Mouse (Mus musculus): Measurements from ENCODE around the gene Pmepa1. TPM values are rescaled to one million over a fixed set of nuclear protein-coding genes. Genes with fewer than 3 reads are reported as not detected.

The Pmepa1 gene
- polyA plus RNA-seq, 1 experiment from 2014 or later, result 0.20 TPM

DNA sequence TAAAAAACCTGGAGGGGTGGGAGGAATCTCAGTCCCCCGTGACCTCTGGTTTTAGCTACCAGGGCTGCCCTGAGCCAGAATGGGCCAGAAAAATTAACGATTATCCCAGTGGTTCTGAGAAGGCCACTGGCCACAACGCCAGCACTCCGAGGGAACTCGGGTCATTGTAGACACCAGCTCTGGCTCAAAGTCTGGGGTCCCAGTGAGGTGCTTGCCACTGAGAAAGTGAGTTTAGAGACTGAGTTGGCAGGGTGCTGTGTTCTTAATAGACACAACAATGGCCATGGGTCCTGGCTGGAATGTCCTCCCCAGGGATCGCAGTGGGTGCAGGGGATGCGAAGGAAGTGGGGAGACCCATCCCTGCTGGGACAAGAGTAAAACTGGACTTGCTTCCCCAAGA is 94.4 kb downstream of the Pmepa1 start:
- DNase-seq (no peak), ATAC-seq (ENCODE audit: low read depth) (no peak)
- Histone ChIP-seq H3K9me3 (replicated peaks) (no peaks in the 10 kb centered on the region), H3K4me1 (replicated peaks) (no peaks in the 10 kb centered on the region), H3K27ac (no peak overlapping the region), H3K4me3 (replicated peaks) (no peak overlapping the region), H3K27me3 (no peaks in the 10 kb centered on the region; the same call in 1 of the 2 replicates), H3K4me2 (no peak overlapping the region), H3K36me3 (no peaks in the 10 kb centered on the region), H3K9ac (no peak overlapping the region)
- 71% methylated on average over 7 of the region's 7 CpGs for WGBS (ENCODE audit: insufficient replicate concordance)

DNA sequence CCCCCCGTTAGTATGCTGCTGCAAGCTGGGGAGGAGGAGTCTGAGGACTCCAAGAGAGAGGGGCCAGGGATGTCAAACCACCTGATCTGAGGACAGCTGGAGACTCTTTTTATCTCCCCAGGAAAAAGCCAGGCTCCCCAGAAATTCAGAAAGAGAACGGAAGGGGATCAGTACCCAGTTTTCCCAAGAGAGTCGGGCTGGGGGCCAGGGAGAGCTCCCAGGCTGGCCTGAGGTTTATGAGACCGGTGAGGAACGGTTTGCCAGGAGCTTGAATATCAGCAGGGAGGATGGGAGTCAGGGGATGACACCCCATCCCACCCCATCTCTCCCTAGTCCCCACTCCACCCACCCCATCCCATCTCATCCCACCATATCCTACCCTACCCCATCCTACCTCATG is 94.8 kb downstream of the Pmepa1 start:
- DNase-seq (no peak), ATAC-seq (ENCODE audit: low read depth) (no peak)
- no peak overlapping the region for H3K4me2 ChIP-seq
- H3K27me3 ChIP-seq, result no peaks in the 10 kb centered on the region; the same call in 1 of the 2 replicates
- H3K9ac ChIP-seq, result no peak overlapping the region
- H3K36me3 ChIP-seq, result no peaks in the 10 kb centered on the region
- WGBS (ENCODE audit: insufficient replicate concordance), result 53% methylated on average over 5 of the region's 5 CpGs
- H3K9me3 ChIP-seq (replicated peaks), result no peaks in the 10 kb centered on the region
- no peaks in the 10 kb centered on the region for H3K4me1 ChIP-seq (replicated peaks)
- no peak overlapping the region for H3K27ac ChIP-seq
- H3K4me3 ChIP-seq (replicated peaks), result no peak overlapping the region

DNA sequence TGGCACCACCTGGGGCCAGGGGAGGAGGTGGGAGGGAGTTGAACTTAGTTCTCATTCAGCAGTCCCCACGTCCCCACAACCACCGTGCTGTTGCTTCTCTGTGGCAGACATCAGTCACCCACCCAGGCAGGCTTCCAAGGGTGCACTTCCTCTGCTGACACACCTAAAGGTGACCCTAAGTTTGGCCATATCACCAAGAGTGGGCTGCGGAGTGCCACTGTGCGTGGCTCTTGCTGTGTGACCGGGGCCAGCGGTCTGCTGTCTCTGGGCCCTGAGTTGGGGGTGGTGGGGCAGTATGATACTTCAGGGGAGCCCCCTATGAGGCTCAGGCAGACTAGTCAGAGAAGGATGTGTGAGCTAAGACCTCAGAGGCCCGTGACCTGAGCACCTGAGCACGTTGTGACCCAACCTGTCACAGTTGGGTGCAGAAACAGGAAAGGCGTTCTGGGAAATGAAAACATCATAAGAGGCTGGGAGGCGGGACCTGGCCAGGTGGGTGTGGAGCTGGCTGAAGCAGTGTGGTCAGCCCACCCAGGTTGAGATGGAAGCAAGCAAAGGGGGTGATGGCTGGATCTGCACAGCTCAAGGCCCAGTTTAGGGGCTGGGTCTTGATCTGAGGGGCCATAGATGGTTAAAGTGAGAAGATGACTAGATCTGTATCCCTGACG is 95.5 kb downstream of the Pmepa1 start:
- no peaks in the 10 kb centered on the region; the same call in 1 of the 2 replicates for H3K27me3 ChIP-seq
- 69% methylated on average over 11 of the region's 11 CpGs for WGBS (ENCODE audit: insufficient replicate concordance)
- no peak for ATAC-seq (ENCODE audit: low read depth)
- H3K9ac ChIP-seq, result no peak overlapping the region
- no peaks in the 10 kb centered on the region for H3K36me3 ChIP-seq
- H3K27ac ChIP-seq, result no peak overlapping the region
- H3K4me3 ChIP-seq (replicated peaks), result no peak overlapping the region
- no peaks in the 10 kb centered on the region for H3K4me1 ChIP-seq (replicated peaks)
- DNase-seq, result no peak
- H3K4me2 ChIP-seq, result no peak overlapping the region
- 0 out of 2 replicates have a peak, but pooled peaks cover under 1% of the 10 kb centered on the region for H3K9me3 ChIP-seq (replicated peaks)

DNA sequence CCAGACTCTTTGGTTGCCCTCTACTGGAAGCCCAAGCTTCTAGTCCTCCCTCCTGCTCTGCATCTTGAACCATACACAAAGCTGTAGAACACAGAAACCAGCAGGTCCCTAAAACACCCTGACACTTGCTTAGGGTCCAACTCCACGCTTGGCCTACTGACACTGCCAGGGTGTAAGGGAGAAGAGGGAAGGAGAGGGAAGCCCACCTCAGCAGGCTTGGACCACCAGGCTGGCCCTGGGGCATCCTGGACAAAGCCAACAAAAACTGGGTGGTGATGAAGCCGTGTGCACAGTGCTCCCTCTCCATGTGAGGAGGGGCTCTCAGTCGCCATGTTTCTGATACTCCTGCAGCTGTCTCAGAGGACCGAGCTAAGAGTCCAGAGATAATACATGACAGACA is 96.3 kb downstream of the Pmepa1 start:
- Histone ChIP-seq H3K4me3 (replicated peaks) (no peak overlapping the region), H3K4me1 (replicated peaks) (no peaks in the 10 kb centered on the region), H3K9ac (no peak overlapping the region), H3K27ac (no peak overlapping the region), H3K27me3 (no peaks in the 10 kb centered on the region; the same call in 1 of the 2 replicates), H3K4me2 (no peak overlapping the region), H3K36me3 (no peaks in the 10 kb centered on the region), H3K9me3 (replicated peaks) (0 out of 2 replicates have a peak, but pooled peaks cover 4% of the 10 kb centered on the region)
- WGBS (ENCODE audit: insufficient replicate concordance), result 52% methylated on average over 4 of the region's 4 CpGs
- ATAC-seq (ENCODE audit: low read depth) (no peak), DNase-seq (no peak)

DNA sequence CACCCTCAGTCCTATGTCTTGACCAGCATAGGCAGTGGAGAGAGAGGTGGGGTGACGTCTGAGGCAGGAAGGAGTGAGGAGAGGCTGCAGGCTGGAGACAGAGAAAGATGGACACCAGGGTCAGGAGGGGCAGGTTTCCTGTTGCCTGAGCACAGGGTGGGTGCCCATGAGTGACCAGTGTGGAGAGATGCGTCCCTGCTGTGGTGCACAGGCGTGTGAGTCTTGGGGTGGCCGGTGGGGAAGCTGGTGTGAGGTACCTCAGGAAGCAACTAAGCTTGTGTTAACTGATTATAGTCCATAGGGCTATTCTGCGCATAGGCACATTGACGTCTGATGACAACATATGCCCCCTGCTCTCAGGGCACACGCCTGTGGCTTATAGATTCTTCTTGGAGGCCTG is 97.3 kb downstream of the Pmepa1 start:
- H3K4me1 ChIP-seq (replicated peaks), result peaks cover 7% of the 10 kb centered on the region
- H3K4me2 ChIP-seq, result no peak overlapping the region
- 43% methylated on average over 7 of the region's 7 CpGs for WGBS (ENCODE audit: insufficient replicate concordance)

DNA sequence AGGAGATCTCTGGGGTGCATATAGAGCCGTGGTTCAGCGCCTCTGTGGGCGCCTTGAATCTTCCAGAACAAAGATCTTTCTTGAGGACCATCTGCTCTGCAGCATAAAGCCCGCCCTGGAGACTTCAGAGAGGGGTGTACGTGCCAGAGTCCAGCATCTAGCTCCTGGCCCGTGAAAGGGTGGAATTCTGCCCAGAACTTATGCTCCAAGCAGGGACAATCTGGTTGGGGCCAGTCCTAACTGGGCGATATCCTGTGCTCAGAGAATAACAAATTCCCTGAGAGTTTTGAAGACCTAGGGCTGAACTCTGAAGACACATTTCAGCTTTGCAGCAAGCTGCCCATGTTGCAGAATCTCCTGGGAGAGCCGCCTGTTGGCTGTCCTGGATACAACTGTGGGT is 98.4 kb downstream of the Pmepa1 start:
- no peak overlapping the region for H3K4me3 ChIP-seq (replicated peaks)
- no peak overlapping the region for H3K27ac ChIP-seq
- H3K9me3 ChIP-seq (replicated peaks), result 0 out of 2 replicates have a peak, but pooled peaks cover 4% of the 10 kb centered on the region
- DNase-seq, result no peak
- no peak for ATAC-seq (ENCODE audit: low read depth)
- H3K4me2 ChIP-seq, result no peak overlapping the region
- H3K4me1 ChIP-seq (replicated peaks), result peaks cover 16% of the 10 kb centered on the region
- H3K27me3 ChIP-seq, result peaks cover 5% of the 10 kb centered on the region
- H3K9ac ChIP-seq, result no peak overlapping the region
- 64% methylated on average over 8 of the region's 8 CpGs for WGBS (ENCODE audit: insufficient replicate concordance)
- H3K36me3 ChIP-seq, result no peaks in the 10 kb centered on the region

More for the DNA sequence above, 97.3 kb downstream of the Pmepa1 start:
- Histone ChIP-seq H3K9ac (no peak overlapping the region), H3K27ac (no peak overlapping the region), H3K9me3 (replicated peaks) (0 out of 2 replicates have a peak, but pooled peaks cover 4% of the 10 kb centered on the region), H3K36me3 (no peaks in the 10 kb centered on the region), H3K27me3 (no peaks in the 10 kb centered on the region; the same call in 1 of the 2 replicates), H3K4me3 (replicated peaks) (no peak overlapping the region)
- DNase-seq (no peak), ATAC-seq (ENCODE audit: low read depth) (no peak)

DNA sequence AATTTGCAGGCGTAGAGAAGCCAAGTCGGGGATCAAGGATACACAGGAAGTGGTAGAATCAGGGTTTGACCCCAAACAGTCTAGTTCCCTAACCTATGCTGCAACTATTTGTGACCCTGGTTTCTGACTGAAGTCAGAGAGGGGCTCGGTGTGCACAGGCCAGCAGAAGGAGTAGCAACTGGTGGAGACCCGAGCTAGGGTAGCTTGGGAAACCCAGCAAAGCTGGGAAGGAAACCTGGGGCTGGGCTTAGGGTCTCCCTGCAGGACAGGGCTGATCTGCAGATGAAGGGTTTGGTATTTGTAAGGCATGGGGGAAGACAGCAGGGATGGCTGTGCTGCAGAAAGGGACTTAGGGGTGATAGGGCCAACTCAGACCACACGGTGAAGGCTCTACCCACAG is 98.9 kb downstream of the Pmepa1 start:
- DNase-seq (no peak), ATAC-seq (ENCODE audit: low read depth) (no peak)
- Histone ChIP-seq H3K9me3 (replicated peaks) (0 out of 2 replicates have a peak, but pooled peaks cover 4% of the 10 kb centered on the region), H3K4me2 (no peak overlapping the region), H3K27ac (no peak overlapping the region), H3K36me3 (no peaks in the 10 kb centered on the region), H3K4me1 (replicated peaks) (peaks cover 21% of the 10 kb centered on the region), H3K4me3 (replicated peaks) (no peak overlapping the region), H3K27me3 (peaks cover 10% of the 10 kb centered on the region), H3K9ac (no peak overlapping the region)
- 41% methylated on average over 5 of the region's 5 CpGs for WGBS (ENCODE audit: insufficient replicate concordance)

DNA sequence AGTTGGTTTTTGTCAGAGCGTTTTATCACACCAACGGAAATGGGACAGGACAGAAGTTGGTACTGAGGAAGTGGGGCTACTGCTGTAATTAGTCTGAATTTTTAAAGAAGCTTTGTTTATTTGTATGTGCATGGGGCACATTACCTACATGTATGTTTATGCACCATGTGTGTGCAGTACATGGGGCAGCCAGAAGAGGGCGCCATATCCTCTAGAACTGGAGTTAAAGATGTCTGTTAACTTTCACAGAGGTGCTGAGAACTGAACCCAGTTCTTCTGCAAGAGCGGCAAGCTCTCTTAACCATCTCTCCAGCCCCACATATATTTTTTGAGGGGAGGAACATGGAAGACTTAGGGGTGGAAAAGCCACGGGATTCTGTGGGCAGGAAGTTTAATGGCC is 100.6 kb downstream of the Pmepa1 start:
- H3K27ac ChIP-seq, result no peak overlapping the region
- 0 out of 2 replicates have a peak, but pooled peaks cover 4% of the 10 kb centered on the region for H3K9me3 ChIP-seq (replicated peaks)
- DNase-seq (no peak), ATAC-seq (ENCODE audit: low read depth) (no peak)
- 62% methylated on average over 5 of the region's 5 CpGs for WGBS (ENCODE audit: insufficient replicate concordance)
- no peak overlapping the region for H3K4me3 ChIP-seq (replicated peaks)
- H3K4me2 ChIP-seq, result no peak overlapping the region
- peaks cover 36% of the 10 kb centered on the region for H3K4me1 ChIP-seq (replicated peaks)
- H3K27me3 ChIP-seq, result peaks cover 28% of the 10 kb centered on the region
- no peaks in the 10 kb centered on the region for H3K36me3 ChIP-seq
- no peak overlapping the region for H3K9ac ChIP-seq

DNA sequence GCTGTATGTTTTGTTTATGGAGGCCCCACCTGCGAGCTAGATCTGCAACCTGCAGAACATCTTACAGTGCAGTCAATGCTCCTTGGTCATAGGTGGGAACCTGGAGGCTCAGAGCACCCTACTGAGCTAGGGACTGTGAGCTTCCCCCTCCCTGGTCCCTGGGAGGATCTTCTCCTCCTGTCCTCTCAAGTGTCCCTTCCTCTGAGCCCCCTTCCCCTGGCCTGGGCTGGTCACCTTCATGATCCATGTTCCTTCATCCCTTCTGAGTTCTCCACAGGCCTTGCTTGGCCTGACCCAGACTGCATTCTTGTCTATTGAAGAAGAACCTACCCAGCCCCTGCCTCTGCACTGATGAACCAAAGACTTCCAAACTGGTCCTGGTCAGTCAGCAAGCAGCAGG is 101.8 kb downstream of the Pmepa1 start:
- DNase-seq, result no peak
- 31% methylated on average over 1 of the region's 1 CpGs for WGBS (ENCODE audit: insufficient replicate concordance)
- Histone ChIP-seq H3K4me3 (replicated peaks) (no peak overlapping the region), H3K27me3 (peaks cover 38% of the 10 kb centered on the region), H3K4me1 (replicated peaks) (peaks cover 36% of the 10 kb centered on the region), H3K9ac (no peak overlapping the region), H3K27ac (no peak overlapping the region; the same call in 1 of the 2 replicates), H3K4me2 (peak overlapping the region; percentile 51), H3K36me3 (no peaks in the 10 kb centered on the region), H3K9me3 (replicated peaks) (0 out of 2 replicates have a peak, but pooled peaks cover 4% of the 10 kb centered on the region)
- ATAC-seq (ENCODE audit: low read depth), result 0 out of 2 replicates have a peak, but pooled peaks have one; percentile 3

Other genes with a start within 250 kb of the Pmepa1 start
- gene Ctcfl, start 157.0 kb downstream of the Pmepa1 start, polyA plus RNA-seq (2015; fragmentation: Nextera tagmentation; extraction: Ambion mirVana), result 0.02 and 0.05 TPM in 2 replicates
- 0.22 and 0.24 TPM in 2 replicates for gene Pck1, start 123.5 kb downstream of the Pmepa1 start, polyA plus RNA-seq (2015; fragmentation: Nextera tagmentation; extraction: Ambion mirVana)
- 0.73 and 0.87 TPM in 2 replicates for gene Zbp1, start 57.6 kb downstream of the Pmepa1 start, polyA plus RNA-seq (2015; fragmentation: Nextera tagmentation; extraction: Ambion mirVana)
- gene 1700021F07Rik, start 246.1 kb upstream of the Pmepa1 start, polyA plus RNA-seq (2015; fragmentation: Nextera tagmentation; extraction: Ambion mirVana), result not detected in 2 replicates

Data from liver, embryonic 13.5 days (tissue).